Mouse (Mus musculus) 3134 (cell line): ENCODE results near the gene Zic1.

ENCODE experiments used
- DNase-seq: peaks from one replicate; pipeline ENCODE4 v3.0.0-alpha.2; 2011; ENCODE audit warnings: low spot score; ENCODE audit not compliant: insufficient read length; ENCODE audit errors: extremely low read depth

Zic1 gene

GRCm38 (mm10) chr9:91355270-91355589 is 10.4 kb downstream of the Zic1 start:
- DNase-seq: no peak

DNA sequence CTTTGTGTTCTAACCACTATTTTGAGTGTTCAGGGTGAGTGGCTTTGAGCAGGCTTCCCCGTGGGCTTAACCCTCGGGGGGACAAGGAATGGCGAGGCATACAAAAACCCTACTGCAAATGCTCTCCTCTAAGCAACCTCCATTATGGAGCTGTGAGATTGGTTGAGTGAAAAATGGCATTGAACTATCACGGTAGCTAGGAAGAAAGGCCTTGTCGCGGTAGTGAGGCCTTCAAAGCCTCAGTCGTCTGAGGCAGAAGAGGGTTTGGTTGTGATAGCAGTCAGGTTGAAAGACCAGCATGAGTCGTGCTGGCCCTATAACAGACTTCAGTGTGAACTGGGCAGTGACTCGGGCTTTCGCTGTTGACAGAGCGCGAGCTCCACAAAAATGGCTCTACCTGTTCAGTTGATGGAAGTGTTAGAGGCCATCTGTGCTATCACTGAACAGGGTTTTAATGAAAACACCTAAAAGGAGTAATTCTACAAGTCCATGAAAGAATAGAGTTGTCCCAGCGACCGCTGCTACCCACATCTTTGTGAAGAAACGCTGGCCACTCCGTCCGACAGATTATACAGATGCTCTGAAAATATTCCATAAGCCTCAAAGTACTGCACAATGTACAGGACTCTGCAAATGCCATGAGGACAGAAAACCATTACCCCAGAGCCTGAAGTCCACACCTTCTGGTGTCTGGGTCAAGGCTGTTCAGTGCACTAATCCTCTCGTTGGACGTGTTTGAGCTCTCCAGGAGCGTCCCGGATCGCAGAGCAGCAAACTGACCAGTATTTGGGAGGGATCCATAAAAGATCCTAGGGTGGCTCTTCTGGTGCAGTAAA is 11.0 kb downstream of the Zic1 start:
- DNase-seq: no peak

GRCm38 (mm10) chr9:91353551-91354433 is 11.8 kb downstream of the Zic1 start:
- no peak for DNase-seq

DNA sequence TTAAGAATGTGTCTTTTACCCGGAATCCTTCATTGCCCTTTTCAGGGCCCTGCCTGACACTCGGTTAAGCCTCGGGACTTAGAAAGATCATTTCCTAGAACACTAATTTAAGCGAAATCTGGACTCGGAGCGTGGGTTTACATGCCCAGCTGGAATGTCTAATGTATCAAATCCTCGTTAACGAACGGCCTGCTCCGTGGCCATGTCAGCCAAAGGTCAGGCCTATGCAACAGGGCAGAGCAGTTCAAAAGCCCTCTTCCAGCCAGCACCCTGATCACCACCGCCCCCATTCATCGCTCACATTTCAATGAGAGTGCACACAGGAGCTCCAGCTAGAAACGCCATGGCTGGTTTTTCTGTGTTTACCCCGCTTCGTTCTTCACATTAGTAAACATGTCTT is 12.8 kb downstream of the Zic1 start:
- no peak for DNase-seq

- no peak for DNase-seq
Observed at GRCm38 (mm10) chr9:91351961-91352411, 13.6 kb downstream of the Zic1 start.

GRCm38 (mm10) chr9:91351361-91351760 is 14.2 kb downstream of the Zic1 start:
- no peak for DNase-seq

DNA sequence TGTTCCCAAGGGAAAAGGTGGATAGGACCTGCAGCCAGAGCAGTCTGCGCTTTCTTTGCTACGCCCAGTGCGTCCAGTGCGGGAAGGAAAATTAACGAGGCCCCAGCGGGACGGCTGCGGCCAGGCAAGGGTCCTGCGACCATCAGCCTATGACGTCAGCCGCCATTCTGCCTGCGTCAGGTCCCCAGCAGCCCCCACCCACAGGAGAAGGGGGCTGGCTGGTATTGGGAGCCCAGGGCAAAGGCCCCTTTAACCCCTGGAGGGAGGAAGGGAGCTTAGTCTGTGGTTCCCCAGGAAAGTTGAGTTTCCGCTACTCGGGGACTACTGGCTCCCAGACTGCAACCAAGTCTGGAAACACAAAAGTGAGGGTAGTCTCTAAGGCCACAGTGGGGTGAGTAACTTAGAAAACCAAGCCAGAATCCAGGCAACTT is 14.7 kb downstream of the Zic1 start:
- no peak for DNase-seq

DNA sequence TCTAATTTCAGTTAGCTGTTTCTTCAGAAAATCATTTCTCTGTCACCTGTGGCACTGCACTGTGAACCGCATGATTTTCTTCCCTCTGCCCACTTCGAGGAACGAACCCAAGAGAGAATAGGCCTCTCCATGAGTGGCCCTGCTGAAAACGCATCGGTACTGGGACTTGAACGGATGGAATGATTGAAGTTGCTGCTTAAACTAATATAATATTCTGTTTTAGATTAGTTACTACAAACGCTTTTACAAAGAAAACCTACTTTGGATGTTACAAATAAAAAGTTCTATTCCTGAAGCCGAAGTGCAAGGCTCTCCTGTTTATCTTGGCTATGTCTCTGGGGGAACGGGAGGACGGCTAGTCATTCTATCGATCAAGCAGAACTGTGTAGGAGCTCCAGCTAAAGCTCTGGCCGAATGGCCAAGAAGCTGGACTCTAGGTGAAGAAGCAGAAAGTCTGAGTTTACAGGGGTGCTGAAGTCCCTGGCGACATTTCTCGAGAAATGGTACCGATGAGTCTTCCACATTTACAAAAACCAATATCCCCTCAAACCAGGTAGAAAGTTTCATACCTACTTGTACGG is 15.3 kb downstream of the Zic1 start:
- no peak for DNase-seq

DNA sequence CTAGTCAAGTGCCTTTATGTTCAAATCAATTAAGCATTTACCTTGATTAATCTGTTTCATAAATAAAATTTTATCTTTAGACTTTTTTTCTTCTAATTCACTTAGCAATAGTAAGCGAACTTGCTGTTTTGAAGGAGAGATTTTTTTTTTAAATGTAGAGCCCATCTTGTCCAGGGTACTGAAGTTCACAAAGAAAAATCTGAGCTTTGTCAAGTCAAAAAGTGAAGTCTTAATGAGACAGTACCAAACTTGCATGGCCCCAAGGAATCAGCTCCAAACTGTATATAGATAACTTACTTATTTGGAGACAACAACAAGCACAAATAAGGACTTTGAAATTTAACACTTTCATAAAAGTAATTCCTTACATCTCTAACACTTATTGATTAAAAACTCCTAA is 16.9 kb downstream of the Zic1 start:
- DNase-seq: no peak

DNA sequence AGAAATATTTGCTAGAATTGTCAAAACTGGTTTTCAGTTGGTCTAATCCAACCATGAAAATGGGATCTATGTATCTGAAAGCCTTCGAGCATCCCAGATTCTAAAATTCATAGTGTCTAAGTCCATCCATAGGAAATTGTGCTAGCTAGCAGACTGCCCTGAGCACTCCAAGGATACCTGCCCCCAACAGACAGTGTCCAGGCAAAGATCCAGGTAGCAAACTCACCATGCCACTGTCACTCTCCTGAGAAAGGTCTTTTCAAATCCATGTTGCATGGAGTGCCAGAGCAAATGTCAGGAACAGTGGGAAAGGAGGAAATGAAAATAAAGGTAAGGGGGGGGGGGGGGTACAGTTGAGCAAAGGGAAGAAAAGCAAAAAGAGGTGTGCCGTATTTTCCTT is 18.0 kb downstream of the Zic1 start:
- no peak for DNase-seq
